Mouse (Mus musculus) neutrophil, adult 5-6 weeks (primary cell): ENCODE measurements around the gene Fdx1. TPM values are rescaled to one million over a fixed set of nuclear protein-coding genes. Genes with fewer than 3 reads are reported as not detected.
A peak's percentile ranks its signal among the peaks of the same experiment; 100 is the strongest.

ENCODE experiments used
- ATAC-seq: fragments of 151-379, 151-347 bp; 2 replicates; pipeline ENCODE4 v1.8.0; 2017; ENCODE audit warnings: mild to moderate bottlenecking, moderate TSS enrichment; ENCODE audit not compliant: insufficient number of reproducible peaks, poor library complexity, low FRiP score, severe bottlenecking; ENCODE audit errors: extremely low read depth
- total RNA-seq: library from RNA; stranded (forward); fragments of 200-1000 nt; gene quantifications from 2 replicates; pipeline ENCODE4 v1.2.3, GENCODE M21; 2017

Fdx1 gene
- 2.6 and 3.2 TPM in 2 replicates for total RNA-seq

DNA sequence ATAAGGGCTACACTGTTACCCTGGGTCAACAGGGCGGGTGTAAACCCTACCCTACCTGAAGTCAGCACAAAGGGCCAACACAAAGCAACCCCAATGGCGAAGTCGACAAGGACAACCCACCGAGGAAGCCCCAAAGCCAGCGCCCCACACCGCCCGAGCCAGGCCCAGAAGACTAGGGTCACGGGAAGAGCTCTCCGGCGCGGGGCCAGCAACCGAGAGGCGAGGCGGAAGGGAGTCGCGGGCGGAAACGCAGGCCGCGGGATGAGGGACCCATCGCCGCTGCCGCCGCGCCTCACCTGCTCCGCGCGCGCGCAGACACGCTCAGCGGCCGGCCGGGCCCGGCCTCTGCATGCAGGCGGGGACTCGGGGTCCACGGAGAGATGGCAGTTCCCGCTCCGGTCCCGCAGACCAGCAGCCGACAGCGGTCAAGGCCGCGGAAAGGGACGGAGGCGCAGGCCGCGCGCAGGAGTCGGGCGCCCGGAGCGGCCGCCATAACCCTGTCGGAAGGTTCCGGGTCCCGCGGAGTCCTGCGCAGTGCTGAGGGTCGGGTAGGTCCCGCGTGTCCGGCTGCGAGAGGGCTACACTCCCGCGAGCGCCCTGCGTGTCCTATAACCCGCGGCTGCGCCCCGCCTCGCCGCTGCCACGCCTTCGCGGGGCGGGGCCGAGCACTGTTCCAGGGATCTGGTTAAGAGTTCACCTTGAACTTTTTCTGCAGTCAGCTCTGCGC, at the start of gene Fdx1:
TSS of gene Fdx1 (minus strand) at position 582 of the 727 bp plus-strand sequence.
- ATAC-seq, result peak; percentile 48; the same call in 1 of the 2 replicates

DNA sequence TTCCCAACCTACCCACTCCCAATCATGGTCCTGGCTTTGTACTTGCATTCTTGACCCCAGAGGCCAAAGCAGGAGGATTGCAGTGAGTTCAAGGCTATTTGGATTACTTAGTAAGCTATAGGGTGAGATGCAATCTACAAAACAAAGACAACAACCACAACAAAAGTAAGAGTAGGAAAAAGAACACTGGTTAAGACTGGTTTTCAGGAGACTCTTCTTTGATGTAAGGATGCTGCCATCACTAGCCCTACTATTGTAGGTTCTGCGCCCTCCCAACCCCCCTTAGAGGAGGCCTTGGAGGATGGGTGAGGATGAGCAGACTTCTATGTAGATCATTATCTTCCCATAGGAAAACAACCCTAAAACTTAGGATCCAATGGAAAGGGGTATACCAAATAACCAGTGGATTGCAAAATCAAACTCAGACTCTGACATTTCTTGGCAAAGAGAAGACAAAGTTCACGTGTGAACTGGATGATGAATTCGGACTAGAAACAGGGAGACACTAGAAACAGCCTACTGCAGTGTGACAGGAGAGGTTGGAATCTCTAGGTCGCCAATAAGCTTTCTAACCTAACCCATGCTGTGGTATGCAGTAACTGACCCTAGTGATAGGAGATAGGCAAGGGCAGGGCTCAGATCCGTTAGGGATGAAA, 49.6 kb upstream of the Fdx1 start:
- ATAC-seq, result no peak

DNA sequence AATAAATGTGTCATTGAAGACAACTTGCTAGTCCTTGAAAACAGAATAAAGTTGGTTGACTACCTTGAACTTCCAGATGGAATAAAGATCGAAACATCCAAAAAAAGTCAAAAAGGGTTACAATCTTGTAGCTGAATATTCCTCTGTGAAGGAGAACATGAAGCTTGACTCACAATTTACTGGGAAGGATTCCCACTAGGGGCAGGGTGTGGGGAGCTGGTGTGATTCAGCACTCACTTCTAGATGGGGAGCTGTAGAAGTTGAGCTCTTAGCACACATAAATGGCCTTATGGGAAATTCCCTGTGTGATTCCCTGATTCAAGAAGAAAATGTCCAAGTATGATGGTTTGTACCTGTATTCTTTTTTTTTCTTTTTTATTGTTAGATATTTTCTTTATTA, 49.0 kb upstream of the Fdx1 start:
- no peak for ATAC-seq

DNA sequence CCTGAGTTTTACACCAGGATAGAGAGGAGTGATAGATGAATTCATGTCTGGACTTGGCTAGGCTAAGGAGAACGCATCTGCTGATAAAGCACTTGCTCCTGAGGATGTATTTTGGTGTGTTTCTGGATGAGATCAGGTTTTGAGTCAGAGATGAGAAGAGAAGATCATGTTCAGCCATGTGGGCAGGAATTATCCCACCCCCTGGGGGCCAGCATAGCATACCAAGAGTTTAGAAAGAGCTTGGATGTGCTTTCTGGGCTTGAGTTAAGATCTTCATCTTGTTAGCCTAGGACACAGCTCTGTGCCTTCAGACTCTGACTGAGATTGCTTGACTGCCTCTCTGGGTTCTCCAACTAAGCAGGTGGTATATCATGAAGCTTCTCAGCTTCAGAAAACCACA, 45.2 kb upstream of the Fdx1 start:
- no peak for ATAC-seq

DNA sequence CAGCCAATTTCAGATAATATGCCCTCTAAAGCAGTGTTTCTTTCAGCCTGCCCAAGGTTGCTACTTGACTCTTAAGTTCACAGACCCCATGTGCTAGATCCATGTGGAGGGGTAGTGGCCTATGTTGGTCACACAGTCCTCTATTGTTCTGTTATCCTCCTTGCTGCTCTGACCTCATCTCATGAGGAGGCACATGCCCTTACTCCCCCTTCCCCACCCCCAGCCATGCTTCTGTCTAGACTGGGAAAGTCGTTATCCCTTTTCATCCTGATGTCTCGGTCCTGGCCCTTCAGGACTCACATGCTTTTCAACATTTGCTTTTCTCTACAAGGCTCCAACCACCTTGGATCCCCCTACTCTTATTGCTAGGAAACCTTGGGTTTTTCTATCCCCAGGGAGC, 44.0 kb upstream of the Fdx1 start:
- no peak for ATAC-seq

DNA sequence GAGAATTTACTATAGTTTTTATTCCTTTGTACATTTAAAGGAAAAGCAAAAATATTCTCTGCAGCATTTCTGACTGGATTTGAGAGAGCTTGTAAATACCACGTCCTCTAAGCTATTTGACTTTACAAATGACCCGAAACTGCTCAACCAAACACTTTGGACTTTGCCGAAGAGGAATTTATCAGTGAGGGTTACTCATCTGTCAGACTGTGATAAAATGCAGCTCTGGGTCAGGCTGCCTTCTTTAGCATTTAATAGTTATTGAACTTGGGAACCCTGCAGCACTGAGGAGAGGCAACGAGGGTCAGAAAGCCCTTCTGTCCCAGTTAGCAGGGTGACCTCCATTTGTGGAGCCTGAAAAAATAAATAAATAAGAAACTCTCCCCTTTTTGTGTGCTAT, 40.1 kb upstream of the Fdx1 start:
- no peak for ATAC-seq

DNA sequence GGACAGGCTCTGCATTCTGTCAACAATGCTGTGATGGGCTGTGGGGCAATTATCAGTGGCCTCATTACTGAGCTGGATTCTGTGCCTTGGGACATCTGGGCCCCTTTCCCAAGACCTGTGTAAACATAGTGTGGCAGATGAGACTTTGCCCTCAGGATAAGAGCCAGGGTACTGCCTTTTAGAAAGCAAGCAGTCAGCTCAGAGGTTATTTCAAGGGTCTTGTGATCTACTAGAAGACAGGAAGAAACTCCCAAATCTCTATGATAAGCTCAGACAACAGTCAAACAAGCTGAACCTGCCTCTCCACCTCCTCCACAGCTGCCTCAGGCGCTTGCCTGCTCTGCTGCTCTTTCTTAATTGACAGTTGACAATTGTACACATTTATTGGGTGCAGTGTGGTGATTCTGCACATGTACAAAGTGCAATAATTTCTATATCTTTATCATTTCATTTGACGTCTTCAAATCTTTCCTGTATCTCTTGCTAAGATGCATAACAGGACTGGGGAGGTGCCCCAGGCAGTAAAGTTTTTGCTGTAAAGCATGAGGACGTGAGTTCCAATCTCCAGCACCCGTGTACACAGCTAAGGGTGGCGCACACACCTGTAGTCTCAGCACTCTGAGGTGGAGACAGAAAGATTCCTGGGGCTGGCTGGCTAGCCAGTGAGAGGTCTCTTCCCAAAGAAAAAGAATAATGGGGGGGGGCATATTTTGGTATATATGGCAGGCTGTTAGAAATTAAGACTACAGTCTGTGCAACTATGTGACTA, 32.2 kb upstream of the Fdx1 start:
- no peak for ATAC-seq

DNA sequence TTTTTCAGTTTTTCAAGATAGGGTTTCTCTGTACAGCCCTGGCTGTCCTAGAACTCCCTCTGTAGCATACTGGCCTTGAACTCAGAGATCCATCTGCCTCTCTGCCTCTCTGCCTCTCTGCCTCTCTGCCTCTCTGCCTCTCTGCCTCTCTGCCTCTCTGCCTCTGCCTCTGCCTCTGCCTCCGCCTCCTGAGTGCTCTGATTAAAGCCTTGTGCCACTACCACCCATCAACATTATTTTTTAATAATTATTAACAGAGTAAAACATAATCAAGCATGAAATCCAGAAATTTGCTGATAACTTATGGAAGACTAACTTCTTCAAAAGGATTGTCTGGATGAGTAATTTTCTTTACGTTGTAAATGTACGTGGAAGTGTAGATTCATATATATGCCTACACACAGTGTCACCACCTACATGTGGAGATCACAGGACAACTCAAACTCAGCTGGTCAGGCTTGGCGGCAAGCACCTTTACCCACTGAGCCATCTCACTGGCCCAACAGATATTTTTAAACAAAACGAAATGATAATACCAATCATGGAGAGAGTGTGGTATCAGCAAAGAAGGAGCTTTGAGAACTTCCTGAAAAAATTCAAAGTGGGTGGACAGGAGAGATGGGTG, 31.4 kb upstream of the Fdx1 start:
- no peak for ATAC-seq

DNA sequence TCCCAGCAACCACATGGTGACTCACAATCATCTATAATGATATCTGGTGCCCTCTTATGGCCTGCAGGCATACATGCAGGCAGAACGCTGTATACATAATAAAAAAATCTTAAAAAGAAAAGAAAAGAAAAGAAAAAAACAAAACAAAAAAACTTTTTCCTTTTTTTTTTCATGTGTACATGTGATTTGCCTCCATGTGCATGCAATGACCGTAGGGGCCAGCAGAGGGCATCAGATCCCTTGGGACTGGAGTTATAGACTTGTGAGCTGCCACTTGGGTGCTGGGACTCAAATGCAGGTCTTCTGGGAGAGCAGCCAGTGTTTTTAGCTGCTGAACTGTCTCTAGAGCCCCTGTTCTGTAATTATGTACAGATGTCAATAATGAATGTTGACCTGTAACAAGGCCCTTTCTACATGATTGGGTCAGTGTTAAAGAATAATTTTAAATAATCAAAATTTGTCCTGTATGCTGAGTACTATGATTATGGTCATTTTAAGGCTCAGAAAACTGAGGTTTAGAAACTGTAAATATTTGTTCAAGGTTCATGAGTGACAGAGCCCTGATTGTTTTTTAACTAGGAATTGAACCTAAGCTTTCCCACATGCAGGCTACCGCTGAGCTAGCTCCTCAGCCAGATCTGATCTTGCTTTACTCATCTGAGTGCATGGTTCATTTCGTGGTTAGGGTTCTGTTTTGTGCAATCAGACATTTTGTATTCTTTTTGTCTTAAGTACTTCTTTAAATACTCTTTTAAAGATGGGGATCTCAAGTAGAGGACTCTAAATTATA, 30.3 kb upstream of the Fdx1 start:
- no peak for ATAC-seq

DNA sequence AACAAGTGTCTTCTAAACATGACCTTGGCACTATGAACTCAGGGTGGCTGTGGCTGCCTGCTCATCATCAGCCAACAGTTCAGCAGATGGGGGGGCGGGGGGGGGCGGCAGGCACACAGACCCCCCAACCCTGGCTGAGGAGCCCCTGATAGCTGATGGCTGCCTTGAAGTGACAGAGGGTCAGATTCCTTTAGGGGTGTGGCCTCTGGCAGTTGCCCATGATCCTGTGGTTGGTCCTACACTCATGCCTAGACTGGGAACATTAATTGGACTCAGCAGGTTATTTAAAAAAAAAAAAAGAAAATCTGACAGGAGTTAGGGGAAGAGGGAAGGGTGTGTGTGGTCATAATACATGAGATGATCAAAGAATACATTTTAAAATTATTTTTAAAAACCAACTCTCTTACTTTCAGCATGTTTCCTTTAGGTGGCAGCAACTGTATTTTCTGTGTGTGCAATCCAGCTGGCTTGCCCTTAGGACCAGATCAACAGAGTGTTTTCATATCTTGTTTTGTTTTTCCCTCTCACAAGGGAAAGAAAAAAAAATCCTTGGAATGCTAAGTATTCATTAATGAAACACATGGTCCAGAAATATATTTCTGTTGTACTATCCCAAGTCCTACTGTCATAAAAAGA, 28.0 kb upstream of the Fdx1 start:
- no peak for ATAC-seq

DNA sequence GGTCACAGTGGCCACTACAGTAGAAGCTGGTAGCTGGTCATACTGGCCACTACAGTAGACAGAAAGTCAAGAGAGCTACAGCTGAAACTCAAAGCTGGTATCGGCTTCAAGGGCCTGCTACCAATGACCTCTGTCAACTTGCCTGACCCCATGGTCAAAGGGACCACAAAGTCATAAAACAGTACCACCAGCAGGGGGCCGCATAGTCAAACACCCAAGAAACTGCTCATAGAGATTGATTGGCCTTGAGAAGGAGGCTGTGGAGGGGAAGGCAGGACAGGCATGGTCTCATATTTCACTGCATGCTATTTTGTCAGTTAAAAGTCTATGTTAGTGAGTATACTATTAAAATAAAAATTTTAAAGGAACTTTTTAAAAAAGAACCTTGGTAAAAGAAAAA, 27.5 kb upstream of the Fdx1 start:
- no peak for ATAC-seq

DNA sequence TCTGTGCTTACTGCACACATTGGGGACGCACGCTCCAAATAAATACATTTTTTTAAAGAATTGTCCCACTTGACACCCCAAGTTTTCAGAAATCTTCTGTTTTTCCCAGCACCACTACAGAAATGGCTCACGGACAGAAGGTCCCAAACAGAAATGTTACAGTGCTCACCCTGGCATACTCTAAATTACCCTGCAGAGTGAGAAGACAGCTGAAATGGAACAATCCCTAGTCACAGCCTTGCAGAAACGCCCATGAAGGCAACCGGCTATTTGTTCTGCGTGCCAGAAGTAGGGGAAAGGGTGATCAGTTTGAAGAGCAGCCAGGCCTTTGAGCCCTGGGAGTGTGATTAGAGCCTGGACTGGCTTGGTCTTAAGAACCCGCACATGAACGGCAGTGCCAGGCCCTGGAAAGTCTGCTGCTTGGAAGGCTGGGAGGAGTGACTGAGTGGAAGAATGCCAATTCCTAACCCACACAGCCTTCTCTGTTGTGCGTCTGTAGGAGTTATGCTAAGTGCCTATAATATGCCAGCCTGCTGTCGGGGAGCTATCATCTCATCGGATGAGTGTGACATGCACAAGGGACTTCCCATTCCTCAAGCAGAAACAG, 22.2 kb upstream of the Fdx1 start:
- no peak for ATAC-seq

DNA sequence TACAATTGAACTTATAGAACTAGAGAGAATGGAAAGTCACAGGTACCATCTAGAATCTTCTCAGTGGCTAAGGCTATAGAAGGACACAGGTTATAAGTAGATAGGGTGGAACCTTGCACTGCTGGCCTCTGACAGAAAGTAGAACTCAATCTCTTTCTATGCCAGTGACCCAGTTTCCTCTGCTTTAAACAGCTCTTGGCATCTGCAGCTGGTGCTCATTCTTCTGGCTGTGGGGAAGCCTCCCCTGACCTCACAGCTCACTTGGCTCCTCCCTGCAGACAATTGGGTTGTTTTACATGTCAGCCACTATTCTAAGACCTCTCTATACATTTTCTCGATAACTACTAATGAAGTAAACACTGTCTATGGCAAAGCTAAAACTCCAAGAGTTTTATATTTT, 17.8 kb upstream of the Fdx1 start:
- ATAC-seq, result no peak

DNA sequence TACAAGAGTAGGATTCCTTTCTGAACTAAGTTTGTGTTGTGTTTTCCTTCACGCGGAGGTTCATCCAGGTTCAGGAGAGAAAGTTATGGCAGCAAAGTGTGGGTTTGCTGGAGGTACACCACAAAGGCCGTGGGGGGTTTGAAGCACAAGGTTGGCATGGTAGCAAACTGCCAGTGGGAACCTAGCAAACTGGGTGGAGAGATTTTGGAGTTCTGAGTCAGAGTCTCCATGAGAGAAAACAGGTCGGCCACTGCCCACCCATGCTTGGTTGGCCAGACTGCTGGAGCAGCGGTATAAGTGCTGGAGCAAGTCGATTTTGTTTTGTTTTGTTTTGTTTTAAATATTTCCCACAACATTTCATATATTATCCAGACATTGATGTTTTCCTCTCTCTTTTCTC, 15.9 kb upstream of the Fdx1 start:
- no peak for ATAC-seq

DNA sequence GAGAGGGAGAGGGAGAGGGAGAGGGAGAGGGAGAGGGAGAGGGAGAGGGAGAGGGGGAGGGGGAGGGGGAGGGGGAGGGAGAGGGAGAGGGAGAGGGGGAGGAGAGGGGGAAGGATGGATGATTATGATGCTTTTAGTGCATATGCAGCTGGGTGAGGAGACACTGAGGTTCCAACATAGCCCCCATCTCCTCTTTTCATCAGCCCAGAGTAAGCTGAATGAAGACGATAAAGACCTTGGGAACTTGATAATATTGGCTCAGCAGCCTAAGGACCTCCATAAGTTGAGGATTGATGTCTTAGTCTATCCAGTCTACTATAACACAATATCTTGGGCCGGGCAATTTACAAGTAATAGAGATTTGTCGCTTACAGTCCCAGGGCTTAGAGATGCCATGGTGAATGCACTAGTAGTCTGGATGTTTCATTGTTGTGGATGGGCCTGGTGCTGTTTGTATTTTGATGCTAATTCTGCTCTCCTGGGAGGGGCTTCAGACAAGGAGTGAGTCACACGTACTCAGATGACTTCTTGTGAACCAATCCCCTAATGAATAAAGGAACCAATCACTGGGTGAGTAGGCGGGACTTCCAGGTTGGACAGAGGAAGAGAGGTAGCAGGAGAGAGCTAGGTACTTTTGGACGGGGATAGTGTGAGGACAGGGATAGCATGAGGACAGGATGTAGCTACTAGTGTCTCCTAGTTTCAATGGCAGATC, 15.3 kb upstream of the Fdx1 start:
- ATAC-seq, result no peak

DNA sequence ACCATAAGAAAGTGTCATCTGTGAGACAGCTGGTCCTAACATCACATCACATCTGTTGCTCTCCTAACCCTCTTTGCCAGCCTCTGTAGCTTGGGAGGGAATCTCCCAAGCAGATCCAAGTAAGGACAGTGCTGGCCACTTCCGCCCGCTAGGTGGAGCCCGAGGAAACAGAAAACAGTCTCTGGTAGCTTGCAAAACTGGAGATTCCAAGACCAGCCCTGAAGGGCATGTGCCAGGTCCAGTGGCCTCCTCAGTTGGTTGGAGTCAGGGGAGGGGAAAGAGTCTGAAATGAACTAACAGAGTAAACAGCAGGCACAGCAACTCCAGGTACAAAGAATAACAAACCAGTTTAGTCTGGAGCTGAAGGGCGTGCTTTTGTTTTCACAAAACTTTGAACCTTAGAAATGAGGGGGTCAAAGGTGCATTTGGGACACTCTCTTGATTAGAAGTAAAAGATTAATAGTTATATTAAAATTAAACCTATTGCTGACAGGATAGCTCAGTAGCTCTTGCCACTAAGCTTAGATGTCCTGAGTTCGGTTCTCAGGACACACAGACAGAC, 14.2 kb upstream of the Fdx1 start:
- ATAC-seq, result peak; percentile 55; the same call in 1 of the 2 replicates

DNA sequence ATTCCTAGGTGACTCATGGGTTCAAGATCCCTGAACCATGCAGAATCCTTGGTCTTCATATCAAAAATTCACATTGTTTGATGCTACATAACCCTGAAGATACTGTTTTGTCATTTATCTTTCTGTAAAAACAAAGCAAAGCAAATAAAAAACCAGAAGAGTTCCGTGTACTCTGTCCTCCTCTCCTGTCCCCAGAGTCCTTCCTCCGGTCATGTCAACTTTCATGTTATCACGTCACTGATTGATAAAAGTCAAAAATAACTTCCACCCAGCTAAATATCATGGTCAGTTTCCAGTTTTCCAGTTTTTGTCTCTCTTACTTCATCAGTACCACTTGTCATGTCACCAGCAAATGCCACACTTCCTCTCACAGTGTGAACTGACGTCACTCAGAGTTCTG, 11.5 kb upstream of the Fdx1 start:
- no peak for ATAC-seq
